Mouse (Mus musculus) brain, embryonic 14.5 days (tissue): Measurements from ENCODE around the gene Notch2. TPM values are rescaled to one million over a fixed set of nuclear protein-coding genes. Genes with fewer than 3 reads are reported as not detected.

Experiments
- DNase-seq: peaks from one replicate; pipeline ENCODE4 v3.0.0-alpha.2; 2011; ENCODE audit warnings: low read depth
- CTCF ChIP-seq: fragments of 200-500 bp; IDR thresholded peaks from 2 replicates; pipeline ENCODE4 v1.5.1; 2012; ENCODE audit warnings: inconsistent platforms, mild to moderate bottlenecking, moderate library complexity, borderline replicate concordance; ENCODE audit not compliant: insufficient read depth, insufficient read length; ENCODE audit errors: extremely low read depth
- POLR2A ChIP-seq: fragments of 200-500 bp; IDR thresholded peaks from 2 replicates; pipeline ENCODE4 v1.6.1; 2012; ENCODE audit warnings: mild to moderate bottlenecking, inconsistent platforms, borderline replicate concordance; ENCODE audit not compliant: poor library complexity, insufficient read depth, insufficient read length, severe bottlenecking; ENCODE audit errors: extremely low read depth
- polyA plus RNA-seq: library from polyadenylated mRNA; depleted of rRNA; stranded (reverse); fragments of >200 nt; gene quantifications from 2 replicates; pipeline ENCODE4 v1.2.3, GENCODE M21; 2012

Notch2 gene
- polyA plus RNA-seq, 1 experiment: 18.2 TPM

- peak; percentile 68 for DNase-seq
- TF ChIP-seq POLR2A (no peak), CTCF (peak; percentile 48; the same call in 1 of the 2 replicates)
Observed at GRCm38 (mm10) chr3:98020431-98021229, 7.3 kb downstream of the Notch2 start.

- TF ChIP-seq POLR2A: no peak
- TF ChIP-seq CTCF: no peak
- DNase-seq: peak; percentile 95
Observed at GRCm38 (mm10) chr3:98024288-98024848, 11.0 kb downstream of the Notch2 start.

GRCm38 (mm10) chr3:98025521-98025920 is 12.2 kb downstream of the Notch2 start:
- DNase-seq: peak; percentile 25
- TF ChIP-seq POLR2A: no peak
- TF ChIP-seq CTCF: no peak

- TF ChIP-seq CTCF (no peak), POLR2A (no peak)
- DNase-seq: peak; percentile 82
Observed at GRCm38 (mm10) chr3:98025921-98026880, 12.9 kb downstream of the Notch2 start.

- TF ChIP-seq CTCF: no peak
- TF ChIP-seq POLR2A: no peak
- no peak for DNase-seq
Observed at GRCm38 (mm10) chr3:98027371-98027774, 14.0 kb downstream of the Notch2 start.

- DNase-seq: no peak
- TF ChIP-seq POLR2A: no peak
Observed at GRCm38 (mm10) chr3:98028072-98028471, 14.7 kb downstream of the Notch2 start.

GRCm38 (mm10) chr3:98028936-98029335 is 15.6 kb downstream of the Notch2 start:
- no peak for DNase-seq
- TF ChIP-seq CTCF (no peak), POLR2A (no peak)

- DNase-seq: no peak
- TF ChIP-seq CTCF (no peak), POLR2A (no peak)
Observed at GRCm38 (mm10) chr3:98031104-98031503, 17.8 kb downstream of the Notch2 start.

GRCm38 (mm10) chr3:98032191-98032590 is 18.9 kb downstream of the Notch2 start:
- DNase-seq: no peak
- no peak for TF ChIP-seq CTCF
- no peak for TF ChIP-seq POLR2A

GRCm38 (mm10) chr3:98032944-98033343 is 19.6 kb downstream of the Notch2 start:
- DNase-seq: no peak
- TF ChIP-seq POLR2A (no peak), CTCF (no peak)
